Mouse (Mus musculus) liver, embryonic 14.5 days (tissue): ENCODE results near the gene Il10.
A peak's percentile ranks its signal among the peaks of the same experiment; 100 is the strongest.

Experiments
- CTCF ChIP-seq: IDR thresholded peaks from 2 replicates; pipeline ENCODE4 v1.5.1; 2016; ENCODE audit warnings: antibody characterized with exemption, low read depth, control low read depth
- EP300 ChIP-seq: IDR thresholded peaks from 2 replicates; pipeline ENCODE4 v1.6.1; 2016; ENCODE audit warnings: antibody characterized with exemption, low read depth

DNA sequence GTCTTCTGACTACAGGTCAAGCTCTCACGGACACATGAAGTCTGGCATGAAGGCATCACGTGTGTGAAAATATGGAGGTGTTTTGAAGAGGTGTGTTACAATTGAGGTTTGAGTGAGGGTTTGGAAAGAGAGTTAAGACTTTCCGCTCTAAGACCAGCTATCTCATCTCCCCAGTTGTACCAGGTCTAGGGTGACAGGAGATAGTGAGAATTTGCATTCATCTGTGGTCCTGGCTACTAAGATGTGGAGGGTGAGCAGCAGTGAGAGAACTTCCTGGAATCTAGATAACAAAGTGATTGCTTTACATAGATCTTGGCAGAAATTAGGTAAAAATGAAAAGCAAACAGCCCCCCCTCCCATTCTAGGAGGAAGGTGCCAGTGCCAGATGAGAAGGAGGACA lies 9.6 kb downstream of the Il10 start:
- peak; percentile 66 for TF ChIP-seq EP300
- no peak for TF ChIP-seq CTCF
